Mouse (Mus musculus): Measurements from ENCODE around the gene Rnf168.

GRCm38 (mm10) chr16:32282608-32283007 lies 5.3 kb downstream of the Rnf168 start:
- TF ChIP-seq CTCF (IDR thresholded peaks at IDR 0.05; ENCODE audit: insufficient read depth, low read depth, low read length) (no peak), POLR2A (IDR thresholded peaks at IDR 0.05; ENCODE audit: insufficient read depth, low read depth, low read length) (no peak)
